Mouse (Mus musculus) T-helper 17 cell (primary cell): ENCODE measurements at regions not wholly inside any gene's neighbourhood (a gene's known extent, or its start where the extent isn't known, plus 50 kb on each side); places are given as distances from the start of the nearest gene placed in this dataset.

Experiments
- in situ Hi-C, 2 experiments: fragments of 300-600 bp; cut with MboI, MseI; formaldehyde crosslinking; loops; 1 replicate in 1 of 2; 2 replicates in 1 of 2; pipeline ENCODE4 v1.15.1; 2025; ENCODE audit warnings: high pct_unique_total_duplicates in 2 of 2

DNA sequence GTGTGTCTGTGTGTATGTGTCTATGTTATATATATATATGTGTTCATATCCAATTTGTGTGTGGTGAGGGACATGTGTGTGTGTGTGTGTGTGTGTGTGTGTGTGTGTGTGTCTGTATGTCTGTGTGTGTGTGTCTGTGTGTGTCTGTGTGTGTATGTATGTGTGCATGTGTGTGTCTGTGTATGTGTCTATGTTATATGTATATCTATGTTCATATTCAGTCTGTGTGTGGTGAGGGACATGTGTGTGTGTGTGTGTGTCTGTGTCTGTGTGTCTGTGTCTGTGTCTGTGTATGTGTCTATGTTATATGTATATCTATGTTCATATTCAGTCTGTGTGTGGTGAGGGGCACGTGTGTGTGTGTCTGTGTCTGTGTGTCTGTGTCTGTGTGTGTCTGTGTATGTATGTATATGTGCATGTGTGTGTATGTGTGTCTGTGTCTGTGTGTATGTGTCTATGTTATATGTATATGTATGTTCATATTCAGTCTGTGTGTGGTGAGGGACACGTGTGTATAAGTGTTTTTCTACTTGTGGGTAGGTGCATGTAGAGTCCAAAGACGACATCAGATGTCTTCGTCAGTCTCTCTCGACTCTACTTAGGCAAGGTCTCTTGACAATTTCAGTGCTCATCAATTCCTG lies 370.5 kb upstream of the Slc7a11 start:
- in situ Hi-C loops: loop anchor here in 1 of 2 experiments (10.0 kb wide), 1 partner anchor 129 kb away; no protein-coding TSS in a partner anchor

DNA sequence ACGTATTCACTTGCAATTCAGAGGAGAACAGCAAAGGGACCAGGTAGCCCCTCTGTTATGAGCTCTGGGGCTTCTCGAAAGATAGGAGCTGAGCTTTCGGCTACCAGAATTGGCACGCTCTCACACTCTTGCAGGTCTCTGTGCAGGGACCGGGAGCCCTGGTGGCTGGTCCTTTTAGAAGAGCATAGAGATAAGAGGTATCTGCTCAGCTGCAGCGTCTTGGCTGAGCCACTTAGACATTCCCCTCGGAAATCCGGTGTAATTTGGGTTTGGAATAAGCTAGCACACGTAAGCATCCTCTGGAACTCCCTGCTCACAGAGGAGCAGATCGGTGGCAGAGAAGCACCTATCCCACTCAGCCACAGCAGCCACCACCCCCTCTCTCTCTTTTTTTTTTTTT lies 372.3 kb upstream of the Slc7a11 start:
- in situ Hi-C loops: loop anchor here in 1 of 2 experiments (5.0 to 10.0 kb wide), 2 partner anchors 58 to 131 kb away; no protein-coding TSS in a partner anchor

DNA sequence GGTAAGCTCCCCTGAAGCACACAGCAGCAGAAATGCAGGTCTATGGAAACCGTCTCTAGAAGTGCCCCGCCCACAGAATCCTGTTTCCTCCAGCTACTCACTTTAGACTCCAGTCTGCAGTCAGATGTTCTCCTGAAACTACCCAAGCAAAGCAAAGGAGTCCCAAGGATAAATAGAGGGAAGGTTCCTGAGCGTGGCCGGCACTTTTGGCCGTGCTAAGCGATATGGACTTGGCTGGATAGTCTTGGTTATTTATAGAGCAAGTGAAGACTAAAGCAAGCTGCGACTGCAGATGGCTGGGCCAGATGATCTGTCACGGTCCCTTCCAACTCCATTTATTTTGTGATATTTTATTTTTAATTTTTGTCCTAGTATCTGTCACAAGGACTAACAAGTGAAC lies 373.1 kb upstream of the Slc7a11 start:
- in situ Hi-C loops: loop anchor here in 1 of 2 experiments (5.0 to 10.0 kb wide), 2 partner anchors 59 to 132 kb away; no protein-coding TSS in a partner anchor

- in situ Hi-C loops: loop anchor here in 1 of 2 experiments (5.0 to 10.0 kb wide), 2 partner anchors 60 to 133 kb away; no protein-coding TSS in a partner anchor
Measured at GRCm38 (mm10) chr3:50817361-50817760, 373.9 kb upstream of the Slc7a11 start.

DNA sequence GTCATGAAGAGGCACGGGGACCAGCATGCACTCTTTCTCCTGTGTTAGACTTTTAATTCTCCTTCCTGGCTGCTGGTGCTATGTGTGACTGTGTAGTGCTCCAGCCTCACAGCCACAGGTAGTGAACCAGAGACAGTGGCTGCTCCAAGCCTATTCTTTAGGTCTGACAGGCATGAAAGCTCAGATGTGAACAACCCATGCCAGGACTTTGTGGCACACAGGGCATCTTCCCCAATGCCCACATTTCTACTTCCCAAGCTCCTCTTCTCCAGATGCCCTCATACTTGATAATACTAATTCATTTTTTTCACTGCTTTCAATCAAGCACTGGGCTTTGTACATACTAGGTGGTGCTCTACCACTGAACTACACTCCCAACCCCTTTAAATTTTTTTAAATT lies 377.4 kb upstream of the Slc7a11 start:
- in situ Hi-C loops: loop anchor here in 1 of 2 experiments (5.0 kb wide), 1 partner anchor 63 kb away; no protein-coding TSS in a partner anchor

- in situ Hi-C loops: no loop called here
Measured at GRCm38 (mm10) chr3:50825534-50826423, 382.4 kb upstream of the Slc7a11 start.

GRCm38 (mm10) chr3:50826424-50826819 lies 383.0 kb upstream of the Slc7a11 start:
- in situ Hi-C loops: no loop called here

DNA sequence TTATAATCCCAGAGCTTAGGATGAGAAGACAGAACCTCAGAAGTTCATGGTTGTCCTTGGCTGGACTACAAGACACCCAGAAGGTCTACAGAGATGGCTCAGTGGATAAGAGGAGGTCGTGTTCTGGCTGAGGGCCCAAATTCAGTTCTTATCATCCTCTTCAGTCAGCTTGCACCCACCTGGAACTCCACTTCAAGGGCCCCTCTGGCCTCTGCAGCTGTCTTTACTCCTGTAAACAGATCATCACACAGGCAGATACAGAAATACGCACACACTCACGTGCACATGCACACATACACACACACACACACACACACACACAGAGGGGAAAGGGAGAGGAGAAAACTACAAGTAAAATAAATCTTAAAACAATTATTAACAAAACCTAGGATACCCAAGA lies 385.8 kb upstream of the Slc7a11 start:
- in situ Hi-C loops: no loop called here

DNA sequence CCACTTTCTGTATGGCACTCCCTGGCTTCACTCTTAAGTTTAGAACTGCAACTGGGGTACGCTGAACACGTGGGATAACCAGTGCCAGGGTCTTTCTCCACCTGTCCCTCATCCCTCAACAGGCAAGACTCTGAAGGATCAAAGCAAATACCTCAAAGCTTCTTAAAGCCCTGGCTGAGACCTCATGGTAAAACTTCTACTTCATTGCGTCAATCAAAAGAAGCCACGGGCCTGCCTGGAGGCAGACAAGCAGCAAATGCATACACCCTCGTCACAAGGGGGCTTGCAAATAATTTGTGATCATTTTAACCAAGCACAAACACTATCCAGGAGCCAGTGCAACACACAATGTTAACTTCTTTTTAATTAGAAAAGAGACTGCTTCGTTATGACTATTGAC lies 387.0 kb upstream of the Slc7a11 start:
- in situ Hi-C loops: no loop called here

GRCm38 (mm10) chr3:50830926-50831325 lies 387.5 kb upstream of the Slc7a11 start:
- in situ Hi-C loops: no loop called here

DNA sequence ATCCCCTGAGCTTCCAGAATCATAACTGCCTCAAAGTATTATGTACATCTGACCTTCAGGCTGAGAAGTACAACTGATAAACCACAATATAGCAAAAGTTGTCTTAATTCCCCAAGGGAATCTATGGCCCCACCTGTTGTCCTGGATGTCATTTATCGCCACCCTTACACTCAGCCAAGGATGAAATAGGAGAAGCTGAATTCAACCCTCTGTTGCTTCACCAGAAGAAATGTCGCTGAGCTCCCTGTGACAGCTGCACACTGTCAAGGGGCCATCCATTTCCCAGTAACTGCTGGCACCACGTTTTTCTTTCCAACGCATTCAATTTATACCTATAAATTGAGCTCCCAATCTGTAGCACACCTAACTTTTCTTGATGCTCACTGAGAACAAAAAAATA lies 382.0 kb upstream of the Noct start:
- in situ Hi-C loops: no loop called here

DNA sequence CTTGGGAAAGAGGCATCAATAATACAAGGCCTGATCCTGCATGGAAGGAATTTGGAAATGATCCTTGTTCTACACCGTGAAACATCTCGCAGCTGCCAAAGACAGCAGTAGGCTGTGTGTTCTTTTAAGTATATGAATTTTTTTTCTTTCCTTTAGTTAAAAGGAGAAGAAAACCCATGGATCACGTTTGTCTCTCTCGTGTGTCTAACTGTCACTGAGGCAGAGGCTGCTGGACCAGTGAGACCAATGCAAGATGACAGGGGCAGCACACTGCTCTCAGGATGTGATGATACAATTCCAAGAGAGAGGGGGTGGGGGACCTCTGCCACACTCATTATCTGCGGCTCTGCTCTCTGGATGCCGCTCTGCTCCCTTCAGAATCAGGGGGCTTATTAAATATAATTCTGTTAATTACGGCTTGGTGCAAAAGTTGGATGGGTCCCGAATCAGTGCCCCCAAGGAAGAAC lies 379.4 kb upstream of the Noct start:
- in situ Hi-C loops: loop anchor here in 1 of 2 experiments (5.0 kb wide), 1 partner anchor 42 kb away; no protein-coding TSS in a partner anchor

DNA sequence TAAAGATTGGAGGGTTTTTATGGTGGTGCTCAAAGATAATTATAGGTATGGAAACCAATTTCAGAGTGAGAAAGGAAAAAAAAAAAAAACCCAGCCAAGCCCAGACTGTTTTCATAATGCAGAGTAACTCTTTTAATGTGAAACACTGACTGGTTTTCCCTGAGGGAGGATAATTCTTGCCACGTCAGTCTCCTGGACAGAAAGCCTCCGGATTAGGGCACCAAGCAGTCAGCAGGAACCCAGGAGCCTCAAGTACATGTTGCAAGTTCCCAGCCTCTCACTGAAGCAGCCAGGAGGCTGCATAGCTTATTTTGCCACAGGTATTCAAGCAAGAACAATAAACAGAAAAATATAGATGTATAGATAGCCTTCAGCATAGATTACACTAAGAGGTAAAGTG lies 378.9 kb upstream of the Noct start:
- in situ Hi-C loops: loop anchor here in 1 of 2 experiments (5.0 kb wide), 1 partner anchor 42 kb away; no protein-coding TSS in a partner anchor

DNA sequence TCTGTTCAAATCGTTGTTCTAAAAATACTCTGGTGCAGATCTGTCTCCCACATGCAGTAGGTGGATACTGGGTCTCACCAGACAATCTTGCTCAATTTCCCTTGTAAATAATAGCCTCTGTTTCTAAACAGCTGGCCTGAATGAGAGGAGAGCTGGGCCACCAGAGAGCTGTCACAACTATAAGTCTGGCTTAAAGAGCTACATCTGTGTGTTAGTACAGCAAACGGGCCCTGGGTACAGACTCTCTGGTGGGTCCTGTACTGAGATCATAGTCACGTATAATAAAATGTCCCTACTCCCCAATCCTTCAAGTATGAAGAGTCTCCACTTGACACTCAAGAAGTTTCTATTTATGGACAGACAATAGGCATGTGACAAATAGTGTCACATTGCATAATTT lies 375.7 kb upstream of the Noct start:
- in situ Hi-C loops: loop anchor here in 1 of 2 experiments (5.0 kb wide), 1 partner anchor 39 kb away; no protein-coding TSS in a partner anchor

DNA sequence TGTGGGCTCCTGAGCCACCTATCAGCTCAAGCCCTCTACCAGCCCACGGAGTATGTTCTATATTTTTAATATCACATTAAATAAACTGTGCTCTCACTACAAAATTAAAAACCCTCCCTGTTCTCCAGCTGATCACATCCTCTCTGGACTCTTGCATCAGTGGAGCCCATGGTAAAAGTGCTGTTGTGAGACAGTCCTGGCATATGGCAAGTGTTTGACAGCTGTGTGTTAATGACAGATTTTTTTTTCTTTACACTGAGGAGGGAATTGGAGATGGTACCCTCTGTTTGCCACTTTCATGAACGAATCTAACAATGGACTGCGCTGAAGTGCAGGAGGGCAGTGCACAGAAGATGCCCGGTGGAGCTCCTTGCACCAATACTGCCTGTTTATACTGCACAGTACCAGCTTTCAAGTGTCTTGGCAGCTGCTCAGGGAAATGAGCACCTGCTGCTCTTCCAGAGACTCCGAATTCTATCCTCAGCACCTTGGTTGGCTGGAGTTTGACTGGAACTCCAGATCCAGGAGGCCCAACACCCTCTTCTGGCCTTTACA lies 373.1 kb upstream of the Noct start:
- in situ Hi-C loops: no loop called here

- in situ Hi-C loops: loop anchor here in 1 of 2 experiments (5.0 kb wide), 1 partner anchor 80 kb away; no protein-coding TSS in a partner anchor
Measured at GRCm38 (mm10) chr3:50867105-50867504, 357.1 kb upstream of the Noct start.

- in situ Hi-C loops: loop anchor here in 1 of 2 experiments (5.0 kb wide), 1 partner anchor 78 kb away; no protein-coding TSS in a partner anchor
Measured at GRCm38 (mm10) chr3:50869211-50869610, 355.0 kb upstream of the Noct start.

GRCm38 (mm10) chr3:50879050-50879449 lies 345.2 kb upstream of the Noct start:
- in situ Hi-C loops: no loop called here

- in situ Hi-C loops: no loop called here
Measured at GRCm38 (mm10) chr3:50879595-50879994, 344.7 kb upstream of the Noct start.

- in situ Hi-C loops: loop anchor here in 1 of 2 experiments (10.0 kb wide), 1 partner anchor 903 kb away; no protein-coding TSS in a partner anchor
Measured at GRCm38 (mm10) chr3:50881437-50882248, 342.6 kb upstream of the Noct start.
